Mouse (Mus musculus): Measurements from ENCODE around the gene Hnrnpul1. TPM values are rescaled to one million over a fixed set of nuclear protein-coding genes. Genes with fewer than 3 reads are reported as not detected.
A peak's percentile ranks its signal among the peaks of the same experiment; 100 is the strongest.

Hnrnpul1 gene
- polyA plus RNA-seq, 1 experiment from 2014 or later: 39.6 TPM

- 74% methylated on average over 10 of the region's 10 CpGs for WGBS
- no peak overlapping the region for H3K4me2 ChIP-seq (ENCODE audit: low read depth, low read length)
- H3K4me1 ChIP-seq (ENCODE audit: control insufficient read depth, insufficient read depth, low read length): no peaks in the 10 kb centered on the region
- H3K27me3 ChIP-seq (ENCODE audit: control insufficient read depth, insufficient read depth, low read length): no peaks in the 10 kb centered on the region
- 0 out of 2 replicates have a peak, but pooled peaks cover 2% of the 10 kb centered on the region for H3K36me3 ChIP-seq (ENCODE audit: control insufficient read depth, insufficient read depth, low read length)
- no peak overlapping the region for H3K27ac ChIP-seq (ENCODE audit: low read length)
- ATAC-seq (ENCODE audit: insufficient read depth, low FRiP score): no peak
- H3K9me3 ChIP-seq (replicated peaks; ENCODE audit: control insufficient read depth, low read length): no peaks in the 10 kb centered on the region
- H3K4me3 ChIP-seq (replicated peaks; ENCODE audit: low read length): no peak overlapping the region
- no peak overlapping the region for H3K9ac ChIP-seq (ENCODE audit: low read length)
These were observed 6.8 kb upstream of the Hnrnpul1 start for GRCm38 (mm10) chr7:25761354-25761753.

GRCm38 (mm10) chr7:25756011-25756410, 1.5 kb upstream of the Hnrnpul1 start:
- Histone ChIP-seq H3K4me2 (ENCODE audit: low read depth, low read length) (peak overlapping the region; percentile 97), H3K27me3 (ENCODE audit: control insufficient read depth, insufficient read depth, low read length) (no peaks in the 10 kb centered on the region), H3K36me3 (ENCODE audit: control insufficient read depth, insufficient read depth, low read length) (0 out of 2 replicates have a peak, but pooled peaks cover under 1% of the 10 kb centered on the region), H3K27ac (ENCODE audit: low read length) (peak overlapping the region; percentile 99), H3K4me3 (replicated peaks; ENCODE audit: low read length) (peak overlapping the region; percentile 94), H3K4me1 (ENCODE audit: control insufficient read depth, insufficient read depth, low read length) (peaks cover 16% of the 10 kb centered on the region), H3K9me3 (replicated peaks; ENCODE audit: control insufficient read depth, low read length) (no peaks in the 10 kb centered on the region), H3K9ac (ENCODE audit: low read length) (peak overlapping the region; percentile 72)
- under 1% methylated on average over 18 of the region's 18 CpGs for WGBS
- peak; percentile 41 for ATAC-seq (ENCODE audit: insufficient read depth, low FRiP score)

- under 1% methylated on average over 15 of the region's 15 CpGs for WGBS
- peaks cover 16% of the 10 kb centered on the region for H3K4me1 ChIP-seq (ENCODE audit: control insufficient read depth, insufficient read depth, low read length)
- 0 out of 2 replicates have a peak, but pooled peaks cover 5% of the 10 kb centered on the region for H3K36me3 ChIP-seq (ENCODE audit: control insufficient read depth, insufficient read depth, low read length)
- H3K4me3 ChIP-seq (replicated peaks; ENCODE audit: low read length): peak overlapping the region; percentile 94
- H3K27me3 ChIP-seq (ENCODE audit: control insufficient read depth, insufficient read depth, low read length): no peaks in the 10 kb centered on the region
- ATAC-seq (ENCODE audit: insufficient read depth, low FRiP score): peak; percentile 33
- H3K9ac ChIP-seq (ENCODE audit: low read length): peak overlapping the region; percentile 72
- H3K9me3 ChIP-seq (replicated peaks; ENCODE audit: control insufficient read depth, low read length): no peaks in the 10 kb centered on the region
- H3K4me2 ChIP-seq (ENCODE audit: low read depth, low read length): peak overlapping the region; percentile 97
- peak overlapping the region; percentile 99 for H3K27ac ChIP-seq (ENCODE audit: low read length)
These were observed 894 bp upstream of the Hnrnpul1 start for GRCm38 (mm10) chr7:25755468-25755833.

GRCm38 (mm10) chr7:25754439-25754737, 169 bp downstream of the Hnrnpul1 start:
- Histone ChIP-seq H3K36me3 (ENCODE audit: control insufficient read depth, insufficient read depth, low read length) (0 out of 2 replicates have a peak, but pooled peaks cover 6% of the 10 kb centered on the region), H3K4me1 (ENCODE audit: control insufficient read depth, insufficient read depth, low read length) (peaks cover 16% of the 10 kb centered on the region), H3K9me3 (replicated peaks; ENCODE audit: control insufficient read depth, low read length) (no peaks in the 10 kb centered on the region), H3K4me3 (replicated peaks; ENCODE audit: low read length) (peak overlapping the region; percentile 94), H3K4me2 (ENCODE audit: low read depth, low read length) (peak overlapping the region; percentile 93), H3K9ac (ENCODE audit: low read length) (peak overlapping the region; percentile 98), H3K27me3 (ENCODE audit: control insufficient read depth, insufficient read depth, low read length) (no peaks in the 10 kb centered on the region), H3K27ac (ENCODE audit: low read length) (peak overlapping the region; percentile 99)
- WGBS: under 1% methylated on average over 30 of the region's 30 CpGs
- ATAC-seq (ENCODE audit: insufficient read depth, low FRiP score): no peak

GRCm38 (mm10) chr7:25753643-25754438, 716 bp downstream of the Hnrnpul1 start:
- Histone ChIP-seq H3K4me2 (ENCODE audit: low read depth, low read length) (peak overlapping the region; percentile 93), H3K9ac (ENCODE audit: low read length) (peak overlapping the region; percentile 98), H3K27me3 (ENCODE audit: control insufficient read depth, insufficient read depth, low read length) (no peaks in the 10 kb centered on the region), H3K4me1 (ENCODE audit: control insufficient read depth, insufficient read depth, low read length) (peaks cover 16% of the 10 kb centered on the region), H3K9me3 (replicated peaks; ENCODE audit: control insufficient read depth, low read length) (no peaks in the 10 kb centered on the region), H3K4me3 (replicated peaks; ENCODE audit: low read length) (peak overlapping the region; percentile 94), H3K27ac (ENCODE audit: low read length) (peak overlapping the region; percentile 99), H3K36me3 (ENCODE audit: control insufficient read depth, insufficient read depth, low read length) (peaks cover 11% of the 10 kb centered on the region; the same call in 1 of the 2 replicates)
- WGBS: 1% methylated on average over 46 of the region's 46 CpGs
- no peak for ATAC-seq (ENCODE audit: insufficient read depth, low FRiP score)

- no peak for ATAC-seq (ENCODE audit: insufficient read depth, low FRiP score)
These were observed 1.5 kb downstream of the Hnrnpul1 start for GRCm38 (mm10) chr7:25753076-25753475.

GRCm38 (mm10) chr7:25746844-25747243, 7.7 kb downstream of the Hnrnpul1 start:
- no peak overlapping the region for H3K27ac ChIP-seq (ENCODE audit: low read length)
- H3K4me1 ChIP-seq (ENCODE audit: control insufficient read depth, insufficient read depth, low read length): 0 out of 2 replicates have a peak, but pooled peaks cover 1% of the 10 kb centered on the region
- no peak for ATAC-seq (ENCODE audit: insufficient read depth, low FRiP score)
- H3K27me3 ChIP-seq (ENCODE audit: control insufficient read depth, insufficient read depth, low read length): no peaks in the 10 kb centered on the region
- no peak overlapping the region for H3K4me3 ChIP-seq (replicated peaks; ENCODE audit: low read length)
- WGBS: 62% methylated on average over 3 of the region's 3 CpGs
- H3K9ac ChIP-seq (ENCODE audit: low read length): no peak overlapping the region
- H3K36me3 ChIP-seq (ENCODE audit: control insufficient read depth, insufficient read depth, low read length): peaks cover 47% of the 10 kb centered on the region
- no peaks in the 10 kb centered on the region for H3K9me3 ChIP-seq (replicated peaks; ENCODE audit: control insufficient read depth, low read length)
- H3K4me2 ChIP-seq (ENCODE audit: low read depth, low read length): no peak overlapping the region

More at GRCm38 (mm10) chr7:25753076-25753475, 1.5 kb downstream of the Hnrnpul1 start:
- Histone ChIP-seq H3K27ac (ENCODE audit: low read length) (no peak overlapping the region), H3K4me3 (replicated peaks; ENCODE audit: low read length) (peak overlapping the region; percentile 94), H3K9me3 (replicated peaks; ENCODE audit: control insufficient read depth, low read length) (no peaks in the 10 kb centered on the region), H3K9ac (ENCODE audit: low read length) (peak overlapping the region; percentile 98), H3K27me3 (ENCODE audit: control insufficient read depth, insufficient read depth, low read length) (no peaks in the 10 kb centered on the region), H3K4me1 (ENCODE audit: control insufficient read depth, insufficient read depth, low read length) (peaks cover 16% of the 10 kb centered on the region), H3K4me2 (ENCODE audit: low read depth, low read length) (peak overlapping the region; percentile 93), H3K36me3 (ENCODE audit: control insufficient read depth, insufficient read depth, low read length) (peaks cover 14% of the 10 kb centered on the region; the same call in 1 of the 2 replicates)

GRCm38 (mm10) chr7:25738277-25738676, 16.3 kb downstream of the Hnrnpul1 start:
- Histone ChIP-seq H3K27me3 (ENCODE audit: control insufficient read depth, insufficient read depth, low read length) (no peaks in the 10 kb centered on the region), H3K4me1 (ENCODE audit: control insufficient read depth, insufficient read depth, low read length) (no peaks in the 10 kb centered on the region), H3K27ac (ENCODE audit: low read length) (no peak overlapping the region), H3K9ac (ENCODE audit: low read length) (no peak overlapping the region), H3K4me2 (ENCODE audit: low read depth, low read length) (no peak overlapping the region), H3K4me3 (replicated peaks; ENCODE audit: low read length) (no peak overlapping the region), H3K9me3 (replicated peaks; ENCODE audit: control insufficient read depth, low read length) (no peaks in the 10 kb centered on the region), H3K36me3 (ENCODE audit: control insufficient read depth, insufficient read depth, low read length) (peaks cover 58% of the 10 kb centered on the region)
- 84% methylated on average over 3 of the region's 3 CpGs for WGBS
- no peak for ATAC-seq (ENCODE audit: insufficient read depth, low FRiP score)

- 97% methylated on average over 2 of the region's 2 CpGs for WGBS
- Histone ChIP-seq H3K27me3 (ENCODE audit: control insufficient read depth, insufficient read depth, low read length) (no peaks in the 10 kb centered on the region), H3K9me3 (replicated peaks; ENCODE audit: control insufficient read depth, low read length) (no peaks in the 10 kb centered on the region), H3K4me1 (ENCODE audit: control insufficient read depth, insufficient read depth, low read length) (no peaks in the 10 kb centered on the region), H3K9ac (ENCODE audit: low read length) (no peak overlapping the region), H3K4me3 (replicated peaks; ENCODE audit: low read length) (no peak overlapping the region), H3K27ac (ENCODE audit: low read length) (no peak overlapping the region), H3K4me2 (ENCODE audit: low read depth, low read length) (no peak overlapping the region), H3K36me3 (ENCODE audit: control insufficient read depth, insufficient read depth, low read length) (peaks cover 58% of the 10 kb centered on the region)
- no peak for ATAC-seq (ENCODE audit: insufficient read depth, low FRiP score)
These were observed 17.6 kb downstream of the Hnrnpul1 start for GRCm38 (mm10) chr7:25736920-25737319.
